Mouse (Mus musculus) lung, adult 2 months (tissue): Measurements from ENCODE around the gene Avl9.

Experiments
- CTCF ChIP-seq: fragments of 200-500 bp; IDR thresholded peaks from 2 replicates; pipeline ENCODE4 v1.5.1; 2011; ENCODE audit warnings: mild to moderate bottlenecking, low read length, control low read depth; ENCODE audit not compliant: insufficient read depth
- POLR2A ChIP-seq: fragments of 200-500 bp; IDR thresholded peaks from 2 replicates; pipeline ENCODE4 v1.6.1; 2011; ENCODE audit warnings: low read depth, mild to moderate bottlenecking, control low read depth, low read length, borderline replicate concordance; ENCODE audit errors: extremely low read depth

DNA sequence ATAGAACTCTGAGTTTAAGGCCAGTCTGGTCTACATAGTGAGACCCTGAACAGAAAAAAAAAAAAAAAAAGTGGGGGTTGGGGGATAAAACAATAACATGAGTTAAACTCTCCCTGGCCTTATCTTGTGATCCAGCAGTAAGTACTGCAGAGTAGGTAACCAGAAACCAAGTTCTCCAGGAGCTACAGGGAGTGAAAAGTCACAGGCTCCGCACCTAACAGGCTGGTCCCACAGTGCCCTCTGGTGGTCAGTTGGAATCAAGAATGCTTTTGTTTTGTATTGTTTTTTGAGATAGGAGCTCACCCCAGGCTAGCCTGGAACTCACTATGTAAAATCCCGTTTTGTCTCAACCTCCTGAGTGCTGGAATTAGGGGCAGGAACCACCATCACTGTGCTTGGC lies 23.5 kb upstream of the Avl9 start:
- TF ChIP-seq CTCF, result peak; percentile 82
- no peak for TF ChIP-seq POLR2A
